Comparison of ENCODE assay signal across 23 mouse cellular contexts in genomic region chr1:172848171-172848570, GRCm38 (mm10). TPM values are rescaled to one million over a fixed set of nuclear protein-coding genes. Genes with fewer than 3 reads are reported as not detected.
"Had no signal": no experiment of that assay in that cellular context is flagged by ENCODE, and none has a peak within 500 bp of the region (broad histone marks: within the 10 kb centered on the region; RNA-seq: fewer than 3 reads in every experiment).

No protein-coding gene starts in this region.

- H3K4me2 ChIP-seq: liver, embryonic 12.5 days; lung, embryonic 14.5 days; midbrain, embryonic 11.5 days; midbrain, embryonic 13.5 days had no signal

- H3K36me3 ChIP-seq: liver, embryonic 12.5 days; midbrain, embryonic 13.5 days had no signal

- DNase-seq: lung, adult 18-20 months; lung, embryonic 14.5 days; lung, postnatal 10 days; lung, postnatal 4 days; retina, postnatal 1 day; right cerebral cortex, adult 18-20 months; right cerebral cortex, postnatal 25 days; right cerebral cortex, postnatal 4 days; spleen, adult 18-20 months; thymus, adult 18-20 months; thymus, postnatal 14 days; thymus, postnatal 36 days had no signal

- H3K27me3 ChIP-seq: liver, embryonic 12.5 days; midbrain, embryonic 13.5 days had no signal

- ATAC-seq: liver, embryonic 12.5 days; midbrain, embryonic 13.5 days; midbrain, embryonic 16.5 days had no signal

- H3K9me3 ChIP-seq: liver, embryonic 12.5 days; midbrain, embryonic 13.5 days had no signal

- H3K27ac ChIP-seq: liver, embryonic 12.5 days; liver, embryonic 14.5 days; midbrain, embryonic 13.5 days had no signal

- H3K4me3 ChIP-seq: liver, embryonic 12.5 days; midbrain, embryonic 13.5 days; myocyte had no signal

- H3K9ac ChIP-seq: liver, embryonic 12.5 days; liver, embryonic 14.5 days; lung, embryonic 14.5 days; midbrain, embryonic 13.5 days had no signal

- H3K4me1 ChIP-seq: liver, embryonic 12.5 days; midbrain, embryonic 13.5 days had no signal

RNA-seq across cellular contexts. Expression of gene Apcs, which starts 46.7 kb away (rescaled TPM):
- total RNA-seq: megakaryocyte, adult 5-6 weeks; megakaryocyte-erythroid progenitor cell, adult 5-6 weeks had no signal
- polyA plus RNA-seq: lung, embryonic 14.5 days; midbrain, embryonic 11.5 days; midbrain, embryonic 13.5 days; midbrain, embryonic 16.5 days; small intestine, adult 2 months; stomach, embryonic 14.5 days; thymus, postnatal 0 days had no signal
